Mouse (Mus musculus): ENCODE results near the gene Ndufb4.

Ndufb4 gene

DNA sequence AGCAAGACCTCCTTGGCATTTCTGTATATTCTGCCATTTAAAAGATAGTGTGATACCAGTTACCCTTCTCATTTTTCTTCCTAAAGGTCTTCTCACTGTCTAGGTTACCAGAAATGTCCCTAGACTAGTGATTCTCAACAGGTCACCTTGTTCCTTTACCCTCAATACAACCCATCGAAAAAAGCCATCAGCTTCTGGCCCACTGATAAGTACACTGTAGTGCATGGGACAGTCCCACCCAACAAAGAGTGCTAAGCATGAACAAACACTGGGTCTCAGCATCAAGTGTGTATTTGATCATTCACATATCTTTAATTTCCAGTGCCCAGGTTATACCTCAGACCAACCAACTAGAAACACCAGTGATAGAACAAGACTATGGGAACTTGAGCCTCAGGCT is 19.2 kb downstream of the Ndufb4 start:
- DNase-seq (ENCODE audit: low read depth, low spot score): no peak

DNA sequence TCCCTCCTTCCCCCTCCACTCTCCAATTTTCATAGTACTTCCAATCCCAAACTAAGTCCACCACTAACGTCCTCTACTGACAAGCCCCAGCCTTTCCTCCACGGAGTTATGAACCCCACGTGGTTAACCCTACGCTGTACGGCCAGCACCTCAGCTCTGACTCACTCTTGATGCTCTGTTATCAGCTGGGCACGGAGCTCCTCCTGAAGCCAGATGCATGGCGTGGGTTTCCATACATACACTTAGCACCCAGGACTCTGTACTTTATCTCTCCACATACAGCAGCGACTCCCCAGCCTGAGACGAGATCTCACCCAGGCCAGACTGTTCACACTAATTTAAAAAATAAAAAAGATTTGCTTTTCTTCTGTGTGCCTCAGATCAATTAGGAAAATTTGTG is 19.7 kb downstream of the Ndufb4 start:
- DNase-seq (ENCODE audit: low read depth, low spot score): no peak

DNA sequence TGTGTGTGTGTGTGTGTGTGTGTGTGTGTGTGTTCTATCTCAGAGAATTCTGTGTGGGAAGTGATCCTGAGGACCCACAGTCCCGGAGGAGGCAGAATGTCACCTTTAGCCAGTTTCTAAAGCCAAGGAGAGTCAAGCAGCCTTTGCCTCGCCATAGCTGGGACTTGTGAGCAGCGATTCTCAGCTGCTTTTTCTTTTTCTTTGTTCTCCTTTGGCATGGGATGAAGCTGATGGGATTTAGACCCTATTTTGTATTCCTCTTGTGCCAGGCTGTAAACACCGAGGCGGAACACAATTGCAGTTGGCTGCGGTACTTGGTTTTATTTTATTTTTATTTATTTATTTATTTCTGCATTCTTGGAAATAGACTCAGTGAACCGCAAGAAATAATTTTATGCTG is 25.2 kb downstream of the Ndufb4 start:
- DNase-seq (ENCODE audit: low read depth, low spot score): no peak

DNA sequence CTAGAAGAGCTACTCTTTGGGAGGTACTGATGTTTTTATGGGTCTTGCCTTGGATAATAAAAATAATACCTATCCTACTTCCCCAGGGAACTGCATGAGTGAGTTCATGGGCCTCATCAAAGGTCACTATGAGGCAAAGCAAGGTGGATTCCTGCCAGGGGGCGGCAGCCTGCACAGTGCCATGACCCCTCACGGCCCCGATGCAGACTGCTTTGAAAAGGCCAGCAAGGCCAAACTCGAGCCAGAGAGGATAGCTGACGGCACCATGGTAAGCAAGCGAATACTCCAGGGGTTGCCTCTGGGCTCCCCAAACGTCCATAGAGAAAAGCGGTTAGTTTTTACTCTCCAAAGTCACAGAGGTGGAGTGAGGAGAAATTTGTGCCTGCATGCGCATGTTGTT is 25.9 kb downstream of the Ndufb4 start:
- no peak for DNase-seq (ENCODE audit: low read depth, low spot score)

DNA sequence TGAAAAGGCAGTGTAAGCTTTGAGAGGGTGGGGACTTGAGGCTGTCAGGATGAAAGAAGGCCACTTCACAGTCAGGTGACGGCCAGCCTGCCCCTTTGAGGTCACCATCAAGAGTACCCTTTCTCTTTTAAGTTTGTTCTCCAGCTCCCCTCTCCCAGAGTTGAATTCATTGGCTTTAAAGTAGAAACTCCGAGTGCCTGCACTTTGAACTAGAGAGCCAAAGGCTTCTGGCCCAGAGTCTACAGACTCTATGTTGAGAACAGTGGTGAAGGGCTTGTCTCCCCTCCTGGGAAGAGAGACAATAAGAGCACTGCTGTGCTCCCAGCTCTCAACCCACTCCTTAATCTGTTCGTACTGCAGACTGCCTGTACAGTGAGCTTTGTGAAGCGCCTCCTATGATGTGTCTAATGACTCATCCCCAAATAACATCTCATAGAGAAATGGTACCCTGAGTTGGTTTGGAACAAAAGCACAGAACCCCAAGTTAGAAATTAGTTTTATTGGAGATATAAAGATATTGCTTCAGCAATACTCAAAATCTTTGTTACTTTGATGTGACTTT is 27.8 kb downstream of the Ndufb4 start:
- DNase-seq (ENCODE audit: low read depth, low spot score): no peak

DNA sequence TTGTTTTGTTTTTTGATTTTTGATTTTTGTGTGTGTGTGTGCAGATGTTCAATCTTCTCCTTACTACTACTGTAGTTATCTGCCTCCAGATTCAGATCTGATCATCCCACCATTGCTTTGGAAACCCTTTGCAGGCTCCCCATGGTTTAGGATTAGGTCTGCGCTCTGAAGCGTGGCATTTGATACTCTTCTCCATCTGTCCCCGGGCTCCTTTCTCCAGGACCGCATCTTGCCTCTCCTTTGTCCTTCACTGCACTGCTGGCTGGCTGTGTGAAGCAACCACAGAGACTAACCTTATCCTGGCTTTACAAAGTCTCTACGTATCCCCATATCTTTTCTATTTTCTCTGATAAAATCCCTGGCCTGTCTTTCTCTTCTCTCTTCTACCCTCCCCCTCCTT is 31.3 kb downstream of the Ndufb4 start:
- DNase-seq (ENCODE audit: low read depth, low spot score): no peak

DNA sequence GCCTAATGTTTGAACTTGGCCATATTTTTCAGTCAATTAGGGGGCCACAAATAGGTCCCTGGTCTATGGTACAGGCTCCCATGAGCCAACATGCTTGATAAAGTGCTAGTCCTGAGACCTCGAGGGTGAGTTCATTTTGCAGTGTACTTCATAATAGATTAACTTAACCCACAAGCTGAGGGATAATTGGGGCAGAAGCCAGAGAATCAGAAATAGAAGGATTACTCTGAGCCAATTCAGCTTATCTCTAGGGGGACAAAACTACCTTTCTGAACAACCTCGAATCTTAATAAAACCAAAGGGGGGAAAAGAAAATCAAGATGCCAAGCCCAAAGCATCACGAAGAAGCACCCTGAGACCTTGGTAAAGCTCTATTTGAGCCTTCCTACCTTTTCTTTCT is 31.9 kb downstream of the Ndufb4 start:
- no peak for DNase-seq (ENCODE audit: low read depth, low spot score)

DNA sequence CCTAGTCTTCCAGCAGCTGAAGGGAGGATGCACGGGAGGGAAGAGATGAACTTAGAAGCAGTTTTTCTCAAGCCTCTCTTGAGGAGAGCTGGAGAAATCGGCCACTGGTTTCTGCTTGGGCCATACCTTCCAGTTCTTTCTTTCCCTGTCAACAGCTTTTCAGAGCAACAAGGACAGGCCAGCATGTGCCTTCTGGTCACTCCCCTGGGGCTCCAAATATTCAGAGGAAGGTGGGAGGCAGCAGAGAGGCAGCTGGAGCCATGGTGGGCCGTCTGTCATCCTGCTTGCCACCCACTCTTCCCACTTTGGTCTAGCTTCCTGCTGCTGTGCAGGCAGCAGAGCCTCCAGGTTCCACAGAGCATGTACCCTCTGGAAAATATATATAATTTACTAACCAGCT is 36.6 kb downstream of the Ndufb4 start:
- DNase-seq (ENCODE audit: low read depth, low spot score): no peak

DNA sequence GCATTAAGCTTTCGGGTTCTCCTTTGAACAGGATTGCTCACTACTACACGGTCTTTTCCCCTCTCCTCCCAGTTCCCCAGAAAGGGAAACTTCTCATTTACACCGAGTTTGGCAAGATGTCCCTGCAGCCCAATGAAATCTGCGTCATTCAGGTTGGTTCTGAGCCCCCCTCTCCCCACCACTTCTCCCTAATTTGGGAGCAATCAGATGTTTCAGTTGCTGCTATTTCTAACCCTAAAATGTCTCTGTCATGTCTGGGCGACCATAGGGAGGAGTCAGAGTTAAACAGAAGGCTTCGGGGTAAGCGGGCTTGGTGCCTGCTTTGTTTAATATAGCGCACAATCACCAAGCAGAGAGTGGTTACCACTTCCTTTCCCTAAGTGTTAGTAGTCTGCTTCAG is 38.1 kb downstream of the Ndufb4 start:
- DNase-seq (ENCODE audit: low read depth, low spot score): no peak

DNA sequence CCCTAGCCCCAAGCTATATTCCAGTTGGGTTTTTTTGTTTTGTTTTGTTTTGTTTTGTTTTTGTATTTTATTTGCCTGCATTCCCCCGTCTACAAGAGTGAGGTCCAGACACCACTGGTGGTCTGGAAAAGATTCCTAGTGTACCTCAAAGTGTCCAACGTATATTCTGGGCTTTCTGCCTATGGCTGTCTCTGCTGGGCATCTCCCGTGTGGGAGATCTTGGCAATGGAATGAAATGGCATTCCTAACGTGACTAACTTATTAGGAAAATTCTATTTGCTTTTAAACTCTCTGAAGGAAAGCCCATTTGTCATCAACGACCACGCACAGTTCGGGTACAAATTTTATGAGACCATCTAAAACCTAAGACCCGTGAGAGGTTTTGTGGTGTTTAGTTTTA is 38.8 kb downstream of the Ndufb4 start:
- peak; percentile 64 for DNase-seq (ENCODE audit: low read depth, low spot score)

DNA sequence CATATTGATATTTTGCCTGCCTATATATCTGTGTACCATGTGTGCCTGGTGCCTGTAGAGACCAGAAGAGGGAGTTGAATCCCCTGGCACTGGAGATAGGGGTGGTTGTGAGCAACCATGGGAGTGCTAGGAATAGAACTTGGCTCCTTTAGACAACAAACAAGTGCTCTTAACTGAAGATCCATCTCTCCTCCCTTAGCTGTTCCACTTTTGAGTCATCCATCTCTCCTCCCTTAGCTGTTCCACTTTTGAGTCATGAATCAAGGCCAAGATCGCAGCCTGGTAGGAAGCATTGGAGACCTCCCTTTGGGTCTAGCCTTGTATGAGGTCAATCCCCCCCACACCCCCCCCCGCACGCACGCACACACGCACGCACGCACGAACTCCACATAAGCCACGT is 39.7 kb downstream of the Ndufb4 start:
- no peak for DNase-seq (ENCODE audit: low read depth, low spot score)

DNA sequence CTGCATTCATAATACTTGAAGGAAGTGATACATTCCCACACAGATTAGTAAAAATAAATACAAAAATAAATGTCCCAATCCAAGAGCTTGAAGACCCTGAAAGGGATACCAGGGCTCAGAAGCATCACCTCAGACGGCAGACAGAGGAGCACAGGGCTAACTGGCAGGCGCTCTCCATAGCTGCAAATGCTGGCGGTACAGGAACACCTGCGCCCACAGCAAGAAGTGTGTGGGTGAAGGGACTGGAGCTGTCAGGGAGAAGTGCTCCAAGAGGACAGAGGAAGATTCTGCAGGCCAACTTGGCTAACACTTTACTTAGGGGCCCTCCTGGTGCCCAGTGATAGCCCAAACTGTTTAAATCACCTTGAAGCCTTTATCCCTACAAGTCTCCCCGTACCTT is 42.2 kb downstream of the Ndufb4 start:
- DNase-seq (ENCODE audit: low read depth, low spot score): no peak

DNA sequence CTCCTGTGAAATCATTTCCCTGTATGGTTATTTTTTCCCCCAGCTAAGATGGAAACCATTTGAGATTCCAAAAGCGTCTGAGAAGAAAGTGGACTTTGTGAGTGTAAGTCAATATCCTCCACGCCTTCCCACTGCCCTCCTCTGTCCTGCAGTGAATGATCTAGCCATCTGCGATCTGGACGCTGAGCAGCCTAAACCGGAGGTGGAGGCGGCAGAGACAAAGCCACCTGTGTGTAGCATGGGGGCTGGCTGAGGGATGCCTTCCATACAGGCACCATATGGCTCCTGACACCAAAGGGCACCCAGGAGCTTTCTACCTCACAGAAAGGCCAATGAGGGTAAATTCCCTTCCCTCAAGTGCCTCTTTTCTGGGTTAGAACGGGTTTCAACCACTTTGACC is 43.2 kb downstream of the Ndufb4 start:
- DNase-seq (ENCODE audit: low read depth, low spot score): no peak

DNA sequence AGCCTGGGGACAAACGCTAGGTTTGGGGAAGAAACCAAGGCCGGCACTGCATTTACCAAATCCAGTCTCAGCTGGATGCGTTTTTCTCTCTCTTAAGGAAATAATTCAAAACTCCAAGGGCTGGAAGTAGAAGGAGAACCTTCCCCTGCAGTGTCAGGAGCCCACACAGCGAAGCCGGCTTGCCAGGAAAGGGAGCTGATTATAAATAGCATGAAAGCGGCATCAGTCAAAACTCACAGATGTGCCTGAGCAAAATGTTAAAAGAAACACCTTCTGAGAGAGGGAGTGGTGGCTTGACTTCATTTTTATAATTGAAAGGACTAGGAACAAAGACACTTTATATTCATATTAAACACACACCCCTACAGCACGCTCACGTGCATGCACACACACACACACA is 43.9 kb downstream of the Ndufb4 start:
- DNase-seq (ENCODE audit: low read depth, low spot score): no peak

DNA sequence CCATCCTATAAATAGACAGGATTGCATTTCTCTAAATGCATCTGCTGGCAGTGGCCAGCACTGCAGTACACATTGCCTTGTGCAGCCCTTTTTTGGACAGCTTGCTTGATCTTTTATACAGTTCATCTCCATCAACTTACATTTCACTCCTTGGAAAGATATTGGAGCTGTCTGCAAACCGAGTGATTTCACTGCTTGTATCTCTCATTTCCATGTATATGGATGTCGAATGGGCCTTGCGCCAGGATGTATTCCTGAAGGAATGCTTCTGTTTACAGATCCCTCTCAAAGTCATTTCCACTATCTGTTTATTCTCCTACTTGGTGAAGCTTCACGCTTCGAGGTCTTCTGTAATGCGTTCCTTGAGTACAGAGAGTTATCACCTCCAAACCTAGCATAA is 50.0 kb downstream of the Ndufb4 start:
- DNase-seq (ENCODE audit: low read depth, low spot score): peak; percentile 37

DNA sequence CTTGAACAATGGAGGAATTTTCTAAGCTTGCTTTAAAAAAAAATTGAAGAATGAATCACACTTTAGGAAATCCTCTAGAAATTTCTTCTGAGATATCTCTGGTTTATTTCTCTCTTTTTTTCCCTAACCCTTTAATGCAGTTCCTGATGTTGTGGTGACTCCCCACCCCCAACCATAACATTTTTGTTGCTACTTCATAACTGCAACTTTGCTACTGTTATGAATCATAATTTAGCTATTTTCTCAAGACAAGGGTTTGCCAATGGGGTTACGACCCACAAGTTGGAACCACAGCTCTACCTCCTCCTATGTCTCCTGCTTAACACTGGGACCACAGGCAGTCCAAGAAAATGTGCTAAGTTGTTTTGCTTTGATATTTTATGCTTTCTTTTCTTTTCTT is 50.8 kb downstream of the Ndufb4 start:
- DNase-seq (ENCODE audit: low read depth, low spot score): peak; percentile 93

DNA sequence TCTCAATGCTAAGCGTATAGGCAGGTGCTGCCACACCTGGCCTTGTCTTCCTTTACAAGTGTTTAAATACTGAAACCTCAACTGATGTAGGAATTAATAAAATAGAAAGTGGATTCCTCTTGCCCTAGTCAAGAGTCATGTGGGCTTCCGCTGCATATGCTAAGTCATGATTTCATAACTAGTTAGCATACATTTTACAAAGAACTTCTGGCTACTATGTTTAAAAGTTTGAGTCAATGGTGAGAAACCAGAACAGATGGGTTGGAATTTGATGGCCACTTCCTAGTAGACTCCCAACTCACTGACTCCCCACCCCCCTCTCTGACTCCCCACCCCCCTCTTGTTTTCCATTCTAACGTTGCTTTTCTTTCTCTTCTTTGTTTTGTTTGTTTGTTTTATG is 54.9 kb downstream of the Ndufb4 start:
- no peak for DNase-seq (ENCODE audit: low read depth, low spot score)

DNA sequence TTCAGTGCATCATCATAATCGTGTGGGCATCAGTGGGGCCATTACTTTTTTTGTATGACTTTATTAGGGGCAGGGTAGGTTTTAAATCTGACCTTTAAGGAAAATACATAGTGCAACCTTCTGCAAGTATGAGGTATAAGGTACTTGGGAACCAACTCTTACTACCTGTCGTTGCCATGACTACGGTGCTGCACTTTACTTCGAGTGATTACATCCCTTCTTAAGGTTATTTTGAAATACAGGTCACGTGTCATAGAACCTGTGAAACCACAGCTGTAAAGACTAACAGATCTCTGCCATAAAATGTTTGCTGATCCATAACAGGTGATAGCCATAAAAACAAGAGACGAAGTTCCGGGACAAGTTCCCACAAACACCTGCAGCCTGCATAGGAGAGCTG is 55.8 kb downstream of the Ndufb4 start:
- DNase-seq (ENCODE audit: low read depth, low spot score): no peak

DNA sequence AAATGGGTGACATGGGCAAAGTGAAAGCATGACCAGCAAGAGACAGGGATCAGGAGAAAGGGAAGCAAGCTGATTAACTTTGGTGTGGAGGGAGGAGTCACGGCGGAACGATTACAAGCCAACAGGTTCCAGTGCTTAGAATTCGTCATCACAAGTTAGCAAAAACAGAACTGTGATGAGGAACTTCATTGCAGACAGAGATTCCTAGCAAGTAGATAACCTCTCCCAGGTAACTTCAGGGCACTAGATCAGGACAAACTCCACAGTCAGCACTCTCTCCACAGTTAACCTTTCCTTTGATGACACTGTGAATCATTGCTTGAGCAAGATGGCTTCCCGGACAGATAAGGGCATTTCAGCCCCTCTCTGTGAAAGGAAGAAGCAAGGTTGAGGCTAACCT is 56.8 kb downstream of the Ndufb4 start:
- no peak for DNase-seq (ENCODE audit: low read depth, low spot score)

Measured in 3T3-L1 (cell line).